Mouse (Mus musculus): ENCODE data around the gene Rps6kb2. TPM values are rescaled to one million over a fixed set of nuclear protein-coding genes. Genes with fewer than 3 reads are reported as not detected.
A peak's percentile ranks its signal among the peaks of the same experiment; 100 is the strongest.

Rps6kb2 gene
- total RNA-seq, 2 experiments from 2014 or later: 34.7 to 38.0 TPM

DNA sequence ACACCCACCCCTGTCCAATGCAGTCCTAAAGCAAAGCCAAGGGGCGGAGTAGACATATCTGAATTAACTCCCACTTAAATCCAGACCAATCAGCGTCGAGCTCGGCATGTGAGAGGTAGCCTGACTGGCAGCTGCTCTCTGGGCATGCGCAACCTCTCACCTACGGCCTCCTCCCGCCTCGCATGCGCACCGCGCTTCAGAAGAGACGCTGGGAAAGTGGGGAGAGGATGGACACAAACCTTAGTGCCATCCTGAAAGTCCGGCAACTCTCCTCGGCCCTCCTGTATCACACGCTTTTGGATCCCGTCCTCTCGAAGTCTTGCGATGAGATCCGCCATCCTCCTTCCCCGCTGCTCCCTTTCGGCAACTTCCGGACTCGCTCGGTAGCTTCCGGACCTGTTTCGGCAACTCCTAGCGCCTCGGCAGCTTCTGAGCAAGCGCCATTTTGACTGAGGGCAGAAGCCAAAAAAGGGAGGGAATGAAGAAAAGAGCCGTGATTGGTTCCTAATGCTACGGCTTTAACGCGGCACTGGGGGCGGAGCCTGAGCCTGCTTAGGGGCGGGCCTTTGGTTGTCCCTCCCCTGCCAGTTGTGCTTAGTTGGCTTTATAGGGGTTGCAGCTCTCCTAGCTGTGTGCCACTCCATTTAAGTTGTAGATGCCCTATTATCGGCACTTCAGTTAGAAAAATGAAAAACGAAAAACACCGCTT, 41.9 kb downstream of the Rps6kb2 start:
- DNase-seq (ENCODE audit: low spot score in 2 of 2): peak; percentile 90 to 98

DNA sequence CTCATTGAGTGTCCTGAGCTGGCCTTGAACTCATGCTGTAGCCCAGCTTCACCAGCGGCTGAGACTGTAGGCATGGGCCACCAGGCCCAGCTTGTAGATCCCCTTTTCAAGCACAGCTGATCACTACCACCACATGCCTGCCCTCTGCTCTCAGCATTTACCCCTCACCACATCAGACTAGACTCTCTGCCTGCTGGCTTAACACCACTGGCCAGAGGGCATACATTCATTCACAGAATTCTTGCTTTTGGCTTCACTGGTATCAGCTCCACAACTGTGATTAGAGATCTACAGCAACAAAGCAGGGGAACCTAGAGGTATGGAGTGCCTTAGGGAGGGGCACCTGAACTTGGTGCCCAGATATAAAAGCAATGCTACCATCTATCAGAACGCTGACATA, 42.7 kb downstream of the Rps6kb2 start:
- no peak for DNase-seq (ENCODE audit: low spot score in 2 of 2)

DNA sequence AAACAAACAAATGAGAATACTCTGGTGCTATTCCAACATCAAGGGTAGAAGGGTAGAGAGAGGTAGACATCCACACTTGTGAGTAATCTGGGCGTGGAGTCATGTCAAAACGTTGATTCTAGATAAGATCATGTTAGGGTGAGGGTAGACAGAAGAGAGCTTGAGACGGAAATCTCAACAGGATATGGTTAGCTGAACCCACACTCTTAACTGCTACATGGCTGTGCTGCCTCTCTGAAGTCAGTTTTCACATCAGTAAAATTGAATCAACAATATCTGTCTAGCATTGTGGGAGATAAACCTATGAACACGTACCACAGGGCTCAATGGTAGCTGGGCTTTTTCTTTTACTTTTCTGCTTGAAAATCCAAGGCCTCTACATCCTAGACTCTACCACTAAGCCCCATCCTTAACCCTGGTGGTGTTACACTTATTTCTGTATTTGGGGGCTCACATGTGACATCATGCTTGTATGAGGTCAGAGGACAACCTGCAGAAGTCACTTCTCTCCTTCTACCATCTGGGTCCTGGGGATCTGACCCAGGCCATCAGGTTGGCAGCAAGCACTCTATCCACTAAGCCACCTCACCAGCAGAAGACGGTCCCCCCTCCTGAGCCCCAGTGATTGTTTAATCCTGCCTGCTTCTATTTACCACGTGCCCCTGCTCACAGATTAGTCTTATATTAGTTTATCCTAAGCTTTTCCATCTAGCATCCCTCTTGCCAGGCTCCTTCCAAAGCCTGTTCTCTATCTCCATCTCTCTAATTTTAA, 43.3 kb downstream of the Rps6kb2 start:
- DNase-seq (ENCODE audit: low spot score in 2 of 2): no peak

DNA sequence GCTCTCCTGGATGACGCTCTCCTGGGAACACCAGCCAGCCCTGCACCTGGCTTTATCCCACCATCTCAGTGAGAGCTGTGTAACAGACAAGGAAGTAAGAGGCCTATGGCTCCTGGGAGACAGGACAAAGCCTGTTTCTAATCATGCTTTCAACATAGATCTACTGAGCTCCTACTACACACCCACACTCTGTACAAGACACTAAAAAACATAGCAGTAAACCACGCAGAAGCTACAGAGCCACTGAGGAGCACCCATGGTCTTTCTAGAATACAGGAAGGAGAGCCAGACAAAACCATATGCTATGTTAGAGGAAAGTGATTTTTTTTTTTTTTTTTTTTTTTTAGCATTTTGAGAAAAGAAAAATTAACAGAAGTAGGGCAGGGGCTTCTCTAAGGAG, 44.8 kb downstream of the Rps6kb2 start:
- DNase-seq (ENCODE audit: low spot score in 2 of 2): no peak

DNA sequence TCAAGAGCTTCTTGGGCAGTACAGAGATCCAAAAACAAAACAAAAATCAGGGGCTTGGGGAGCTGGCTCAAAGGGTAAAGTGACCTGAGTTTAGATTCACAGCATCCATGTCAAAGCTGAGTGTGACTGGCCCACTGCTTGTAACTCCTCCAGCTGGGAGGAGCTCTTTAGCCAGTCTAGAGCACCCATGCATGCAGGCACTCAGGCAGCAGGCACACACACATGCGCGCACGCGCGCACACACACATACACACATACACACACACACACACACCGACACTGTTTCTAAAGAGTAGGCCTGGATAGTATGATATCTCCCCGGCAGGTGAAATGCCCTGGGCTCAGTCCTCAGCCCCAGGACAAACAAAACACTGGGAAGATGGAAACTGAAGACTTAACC, 46.1 kb downstream of the Rps6kb2 start:
- no peak for DNase-seq (ENCODE audit: low spot score in 2 of 2)

DNA sequence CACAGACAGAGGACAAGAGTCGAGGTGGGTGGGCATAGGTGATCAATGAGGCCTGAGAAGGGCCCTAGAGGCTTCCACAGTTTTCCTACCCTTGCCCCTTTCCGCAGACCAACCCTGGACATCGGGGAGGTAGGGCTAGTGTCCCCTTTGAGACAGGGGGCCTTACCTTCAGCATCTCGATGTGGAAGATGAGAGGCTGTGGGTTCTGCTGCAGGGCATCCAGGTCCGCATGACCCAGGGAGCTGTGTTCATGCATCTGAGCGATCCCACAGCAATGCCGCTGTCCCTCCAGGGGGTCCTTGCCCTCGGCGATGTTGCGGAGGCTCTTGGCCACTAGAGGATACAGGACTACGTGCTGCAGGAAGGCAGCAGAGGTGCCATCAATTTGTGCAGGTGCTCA, 47.3 kb downstream of the Rps6kb2 start:
- DNase-seq (ENCODE audit: low spot score in 2 of 2): no peak

DNA sequence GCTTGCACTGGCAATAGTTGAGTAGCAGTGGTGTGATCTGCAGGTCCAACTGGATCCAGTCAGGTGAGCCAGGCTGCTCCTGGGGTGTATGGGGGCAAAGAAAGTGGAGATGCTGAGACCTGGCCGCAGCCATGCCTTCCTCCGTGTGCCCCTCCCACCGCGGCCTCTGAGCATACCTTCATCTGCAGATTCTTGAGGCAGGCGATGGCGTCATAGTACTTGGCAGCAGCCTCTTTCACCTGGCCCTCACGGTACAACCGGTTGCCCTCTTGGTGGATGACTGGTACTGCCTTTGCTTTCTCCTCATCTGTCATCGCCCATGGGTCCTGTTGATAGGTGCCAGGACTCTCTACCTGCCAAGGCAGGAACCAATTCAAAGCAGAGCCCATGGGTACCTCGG, 48.0 kb downstream of the Rps6kb2 start:
- no peak for DNase-seq (ENCODE audit: low spot score in 2 of 2)

DNA sequence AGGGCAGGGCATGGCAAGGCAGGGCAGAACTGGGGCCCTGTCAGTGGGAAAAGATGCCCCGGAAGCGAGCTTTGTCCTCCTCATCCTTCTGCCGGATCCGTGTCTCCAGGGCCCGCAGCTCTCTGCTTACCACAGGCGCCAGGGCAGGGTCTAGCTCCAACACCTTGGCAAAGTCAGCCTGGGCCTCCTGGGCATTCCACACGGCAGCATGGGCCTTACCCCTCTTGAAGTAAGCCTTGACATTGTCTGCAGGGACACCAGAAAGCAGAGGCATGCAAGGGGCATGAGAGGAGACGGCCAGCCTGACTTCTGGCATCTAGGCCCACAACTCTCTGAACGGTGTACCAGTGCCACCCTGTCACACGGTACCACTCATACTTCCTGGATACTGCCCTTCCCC, 48.6 kb downstream of the Rps6kb2 start:
- DNase-seq (ENCODE audit: low spot score in 2 of 2): no peak

DNA sequence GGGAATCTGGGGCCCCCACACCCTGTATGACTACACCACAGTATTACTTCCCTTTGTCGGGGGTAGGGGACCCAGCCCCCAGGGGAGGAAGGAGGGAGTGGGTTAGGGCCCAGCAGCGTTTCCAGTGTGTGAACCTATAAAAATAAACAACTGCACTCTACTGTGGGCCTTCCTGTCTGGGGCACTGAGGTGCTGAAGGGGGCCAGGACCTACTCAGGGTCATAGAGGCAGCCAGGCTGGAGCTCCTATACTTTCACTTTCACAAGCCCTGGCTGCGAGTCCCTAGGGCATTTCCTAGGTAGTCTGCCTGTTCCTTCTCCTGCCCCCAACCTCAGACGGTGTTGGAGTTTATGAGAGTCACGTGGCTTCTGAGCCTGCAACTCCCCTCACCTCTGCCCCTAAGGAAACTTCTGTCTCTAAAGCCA, 49.3 kb downstream of the Rps6kb2 start:
- no peak for DNase-seq (ENCODE audit: low spot score in 2 of 2)

DNA sequence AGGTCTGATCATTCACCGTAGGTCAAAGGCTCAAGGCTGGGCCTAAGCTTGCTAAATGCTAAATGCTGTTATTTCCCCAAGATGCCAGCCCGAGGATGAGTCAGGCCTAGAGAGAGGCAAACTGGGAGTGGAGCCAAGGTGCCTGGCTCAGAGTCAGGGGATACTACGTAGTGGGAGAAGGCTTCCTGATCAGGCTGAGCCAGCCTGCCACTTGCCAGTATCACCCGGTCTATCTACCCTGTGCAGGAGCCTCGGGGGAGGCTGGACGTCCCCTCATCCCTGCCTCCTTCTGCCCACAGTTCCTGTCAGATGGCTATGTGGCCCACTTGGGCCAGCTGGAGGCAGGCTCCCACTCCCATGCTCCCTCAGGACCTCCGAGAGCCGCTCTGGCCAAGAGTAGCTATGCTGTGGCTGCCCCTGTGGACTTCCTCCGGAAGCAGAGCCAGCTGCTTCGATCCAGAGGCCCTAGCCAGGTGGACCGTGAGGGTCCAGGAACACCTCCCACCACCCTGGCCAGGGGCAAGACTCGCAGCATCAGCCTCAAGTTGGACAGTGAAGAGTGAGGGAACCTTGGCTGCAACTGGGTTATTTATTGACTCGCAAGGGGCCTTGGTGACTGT, 49.9 kb downstream of the Rps6kb2 start:
- peak in 1 of 2 experiments; percentile 73 for DNase-seq (ENCODE audit: low spot score in 2 of 2)

DNA sequence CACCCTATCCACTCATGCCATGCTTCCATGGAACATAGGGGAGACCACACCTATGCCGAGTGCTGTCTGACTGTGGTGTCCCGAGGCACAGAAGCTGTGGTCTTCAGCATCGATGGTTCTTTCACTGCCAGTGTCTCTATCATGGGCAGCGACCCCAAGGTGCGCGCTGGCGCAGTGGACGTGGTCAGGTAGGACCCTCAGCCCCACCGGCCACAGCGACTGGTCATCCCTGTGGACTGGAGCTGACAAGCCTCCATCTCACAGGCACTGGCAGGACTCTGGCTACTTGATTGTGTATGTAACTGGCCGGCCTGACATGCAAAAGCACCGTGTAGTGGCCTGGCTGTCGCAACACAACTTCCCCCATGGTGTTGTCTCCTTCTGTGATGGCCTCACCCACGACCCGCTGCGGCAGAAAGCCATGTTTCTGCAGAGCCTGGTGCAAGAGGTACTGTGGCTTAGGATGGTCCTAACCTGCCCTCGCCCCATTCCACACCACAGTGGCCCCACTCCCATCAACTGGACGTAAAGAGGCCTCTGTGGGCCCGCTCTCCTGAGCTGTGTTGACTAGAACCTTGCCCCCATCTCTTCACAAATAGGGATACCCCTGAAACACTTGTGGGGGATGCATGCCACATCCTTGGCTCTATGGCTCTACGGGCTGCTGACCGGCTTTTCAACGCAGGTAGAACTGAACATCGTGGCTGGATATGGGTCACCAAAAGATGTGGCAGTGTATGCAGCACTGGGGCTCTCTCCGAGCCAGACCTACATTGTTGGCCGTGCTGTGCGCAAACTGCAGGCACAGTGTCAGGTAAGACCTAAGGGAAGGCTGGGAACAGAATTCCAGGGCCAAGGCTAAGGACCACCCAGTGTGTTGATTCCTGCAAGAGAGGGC, 50.8 kb downstream of the Rps6kb2 start:
- DNase-seq (ENCODE audit: low spot score in 2 of 2): no peak

DNA sequence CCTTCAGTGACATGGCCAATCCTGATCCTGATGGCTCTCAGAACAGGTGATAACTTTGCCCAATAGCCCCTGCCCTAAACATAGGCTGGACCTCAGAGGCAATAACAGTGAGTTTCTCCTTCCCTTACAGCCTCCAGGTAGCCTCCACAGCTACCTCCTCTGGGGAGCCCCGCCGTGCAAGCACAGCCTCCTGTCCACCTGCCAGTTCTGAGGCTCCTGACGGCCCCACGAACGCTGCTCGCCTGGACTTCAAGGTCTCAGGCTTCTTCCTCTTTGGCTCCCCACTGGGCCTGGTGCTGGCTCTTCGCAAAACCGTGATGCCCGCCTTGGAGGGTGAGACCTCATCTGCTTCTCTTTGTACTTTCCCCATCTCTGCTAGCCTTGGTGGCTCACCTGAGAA, 54.6 kb downstream of the Rps6kb2 start:
- DNase-seq (ENCODE audit: low spot score in 2 of 2): no peak

DNA sequence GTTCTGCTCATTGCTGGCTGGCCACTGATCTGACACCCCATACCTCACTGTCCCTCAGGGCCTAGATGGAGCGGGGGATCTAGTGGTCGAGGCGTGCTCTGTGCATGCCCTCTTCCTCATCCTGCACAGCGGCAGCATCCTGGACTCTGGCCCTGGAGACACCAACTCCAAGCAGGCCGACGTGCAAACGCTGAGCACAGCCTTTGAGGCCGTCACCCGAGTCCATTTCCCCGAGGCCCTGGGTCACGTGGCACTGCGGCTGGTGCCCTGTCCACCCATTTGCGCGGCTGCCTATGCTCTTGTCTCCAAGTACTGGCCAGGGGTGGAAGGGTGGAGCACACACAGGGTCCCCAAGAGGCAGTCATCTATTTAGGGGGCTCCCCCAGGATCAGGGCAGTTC, 56.5 kb downstream of the Rps6kb2 start:
- no peak for DNase-seq (ENCODE audit: low spot score in 2 of 2)

DNA sequence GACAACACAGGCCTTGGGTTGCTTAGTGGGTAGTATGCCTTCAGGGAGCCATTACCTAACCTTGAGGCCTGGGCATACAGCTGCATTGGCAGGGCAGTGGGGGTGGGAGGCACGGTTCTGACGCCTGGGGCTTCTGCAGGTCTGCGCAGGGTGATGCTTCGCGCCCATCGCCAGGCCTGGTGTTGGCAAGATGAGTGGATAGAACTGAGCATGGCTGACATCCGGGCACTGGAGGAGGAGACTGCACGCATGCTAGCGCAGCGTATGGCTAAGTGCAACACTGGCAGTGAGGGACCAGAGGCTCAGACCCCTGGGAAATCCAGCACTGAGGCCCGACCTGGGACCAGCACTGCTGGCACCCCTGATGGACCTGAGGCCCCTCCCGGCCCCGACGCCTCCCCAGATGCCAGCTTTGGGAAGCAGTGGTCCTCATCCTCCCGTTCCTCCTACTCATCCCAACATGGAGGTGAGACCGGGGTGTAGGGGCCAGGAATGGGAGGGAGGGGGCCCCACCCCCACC, 58.4 kb downstream of the Rps6kb2 start:
- no peak for DNase-seq (ENCODE audit: low spot score in 2 of 2)

Other genes with a start within 250 kb of the Rps6kb2 start
- 1 to 10 TPM; 6.7 to 7.1 TPM for gene Aldh3b1, start 233.5 kb downstream of the Rps6kb2 start, total RNA-seq (2021)
- 10 to 100 TPM; 25.8 to 26.8 TPM for gene Unc93b1, start 228.2 kb downstream of the Rps6kb2 start, total RNA-seq (2021)
- under 1 TPM; 0.08 to 0.12 TPM for gene Aldh3b3, start 204.7 kb downstream of the Rps6kb2 start, total RNA-seq (2021)
- 1 to 10 TPM in 1 of 2 experiments, under 1 TPM in 1; 0.88 to 1.7 TPM for gene Aldh3b2, start 191.0 kb downstream of the Rps6kb2 start, total RNA-seq (2021)
- gene Acy3, start 176.8 kb downstream of the Rps6kb2 start, total RNA-seq (2021): 1 to 10 TPM; 7.0 to 7.6 TPM
- gene Tbx10, start 170.6 kb downstream of the Rps6kb2 start, total RNA-seq (2021): not detected
- 10 to 100 TPM; 18.5 to 19.0 TPM for gene Nudt8, start 162.8 kb downstream of the Rps6kb2 start, total RNA-seq (2021)
- under 1 TPM; 0.49 to 0.74 TPM for gene Gm49405, start 162.7 kb downstream of the Rps6kb2 start, total RNA-seq (2021)
- 1 to 10 TPM; 1.1 to 2.4 TPM for gene Doc2g, start 160.0 kb downstream of the Rps6kb2 start, total RNA-seq (2021)
- 100 to 1,000 TPM; 314 to 350 TPM for gene Ndufv1, start 150.5 kb downstream of the Rps6kb2 start, total RNA-seq (2021)
- 100 to 1,000 TPM; 205 to 221 TPM for gene Gstp1, start 125.4 kb downstream of the Rps6kb2 start, total RNA-seq (2021)
- gene Gstp2, start 117.3 kb downstream of the Rps6kb2 start, total RNA-seq (2021): 10 to 100 TPM; 40.2 to 49.5 TPM
- 1 to 10 TPM in 1 of 2 experiments, not detected in 1; 1.1 TPM for gene Gstp3, start 103.8 kb downstream of the Rps6kb2 start, total RNA-seq (2021)
- not detected for gene Cabp2, start 81.8 kb downstream of the Rps6kb2 start, total RNA-seq (2021)
- gene Cdk2ap2, start 66.2 kb downstream of the Rps6kb2 start, total RNA-seq (2021): 10 to 100 TPM; 22.9 to 23.9 TPM
- gene Pitpnm1, start 63.4 kb downstream of the Rps6kb2 start, total RNA-seq (2021): 1 to 10 TPM; 6.1 to 7.3 TPM
- gene Aip, start 37.5 kb downstream of the Rps6kb2 start, total RNA-seq (2021): 10 to 100 TPM; 49.9 to 61.1 TPM
- gene Gpr152, start 23.6 kb downstream of the Rps6kb2 start, total RNA-seq (2021): not detected
- gene Cabp4, start 19.3 kb downstream of the Rps6kb2 start, total RNA-seq (2021): not detected
- 10 to 100 TPM; 73.6 to 74.5 TPM for gene Coro1b, start 14.7 kb downstream of the Rps6kb2 start, total RNA-seq (2021)
- gene Ptprcap, start 9.8 kb downstream of the Rps6kb2 start, total RNA-seq (2021): 1 to 10 TPM; 1.9 to 2.2 TPM
- gene Carns1, start 12.1 kb upstream of the Rps6kb2 start, total RNA-seq (2021): 10 to 100 TPM; 65.5 to 69.4 TPM
- gene Tbc1d10c, start 27.9 kb upstream of the Rps6kb2 start, total RNA-seq (2021): 1 to 10 TPM; 5.1 to 5.2 TPM
- gene Ppp1ca, start 28.7 kb upstream of the Rps6kb2 start, total RNA-seq (2021): 100 to 1,000 TPM; 432 to 472 TPM
- gene Rad9a, start 38.3 kb upstream of the Rps6kb2 start, total RNA-seq (2021): 1 to 10 TPM; 7.3 to 8.3 TPM
- gene Clcf1, start 50.9 kb upstream of the Rps6kb2 start, total RNA-seq (2021): 1 to 10 TPM; 1.6 to 2.7 TPM
- gene AC109138.7, start 51.0 kb upstream of the Rps6kb2 start, total RNA-seq (2021): not detected
- gene Pold4, start 68.5 kb upstream of the Rps6kb2 start, total RNA-seq (2021): 10 to 100 TPM; 31.4 to 34.3 TPM
- 1 to 10 TPM; 4.4 to 5.2 TPM for gene Ssh3, start 105.8 kb upstream of the Rps6kb2 start, total RNA-seq (2021)
- 1 to 10 TPM; 2.2 to 2.6 TPM for gene Ankrd13d, start 119.8 kb upstream of the Rps6kb2 start, total RNA-seq (2021)
- gene Grk2, start 142.9 kb upstream of the Rps6kb2 start, total RNA-seq (2021): 10 to 100 TPM; 42.9 to 43.8 TPM
- 10 to 100 TPM; 50.9 to 66.8 TPM for gene Kdm2a, start 234.9 kb upstream of the Rps6kb2 start, total RNA-seq (2021)

Data from gastrocnemius, postnatal 4 days (tissue).